Mouse (Mus musculus) small intestine, adult 2 months (tissue): ENCODE results near the gene Sec13. TPM values are rescaled to one million over a fixed set of nuclear protein-coding genes. Genes with fewer than 3 reads are reported as not detected.
A peak's percentile ranks its signal among the peaks of the same experiment; 100 is the strongest.
"Not testable (repeated sequence)": the region's sequence is repeated elsewhere in the genome, so short reads cannot be mapped to it uniquely, and the experiment has no call there.

Experiments used
- H3K27ac ChIP-seq: fragments of 200-500 bp; 2 replicates; pipeline ENCODE4 v1.5.1; 2012; ENCODE audit warnings: low read depth, low read length, control low read depth, inconsistent platforms; ENCODE audit not compliant: insufficient read depth
- H3K27me3 ChIP-seq: fragments of 200-500 bp; 2 replicates; pipeline ENCODE4 v1.6.1; 2012; ENCODE audit warnings: mild to moderate bottlenecking, moderate library complexity, low read length, inconsistent platforms; ENCODE audit not compliant: control insufficient read depth, insufficient read depth
- H3K36me3 ChIP-seq: fragments of 200-500 bp; 2 replicates; pipeline ENCODE4 v1.6.1; 2012; ENCODE audit warnings: mild to moderate bottlenecking, low read length, control low read depth, inconsistent platforms; ENCODE audit not compliant: control insufficient read depth, insufficient read depth
- H3K4me1 ChIP-seq: fragments of 200-500 bp; 2 replicates; pipeline ENCODE4 v1.6.1; 2012; ENCODE audit warnings: low read length, inconsistent platforms, mixed read lengths; ENCODE audit not compliant: control insufficient read depth, insufficient read depth, insufficient read length
- H3K4me3 ChIP-seq: fragments of 200-500 bp; 2 replicates; pipeline ENCODE4 v1.5.1; 2012; ENCODE audit warnings: low read depth, mild to moderate bottlenecking, control low read depth, inconsistent platforms, low read length, moderate library complexity
- CTCF ChIP-seq: fragments of 200-500 bp; IDR thresholded peaks from 2 replicates; pipeline ENCODE4 v1.5.1; 2012; ENCODE audit warnings: low read depth, mild to moderate bottlenecking, control low read depth, inconsistent platforms, low read length, moderate library complexity, mixed read lengths; ENCODE audit not compliant: insufficient replicate concordance, insufficient read length; ENCODE audit errors: extremely low read depth
- POLR2A ChIP-seq: fragments of 200-500 bp; IDR thresholded peaks from 2 replicates; pipeline ENCODE4 v1.6.1; 2012; ENCODE audit warnings: low read depth, mild to moderate bottlenecking, control low read depth, inconsistent platforms, low read length, moderate library complexity
- WGBS: fragments of 180-500 bp; shearing (Covaris S2); methylation state at CpG from one replicate; pipeline ENCODE4 v1.1.7; 2018; 5-methylcytosine and 5-hydroxymethylcytosine counted together
- polyA plus RNA-seq: library from polyadenylated mRNA; depleted of rRNA; stranded (reverse); fragments of >200 nt; gene quantifications from 2 replicates; pipeline ENCODE4 v1.2.3, GENCODE M21; 2012

Gene Sec13
- polyA plus RNA-seq, 1 experiment: 249 TPM

GRCm38 (mm10) chr6:113714276-113714675 is 26.3 kb downstream of the Sec13 start:
- H3K27ac ChIP-seq: peak overlapping the region; percentile 28
- WGBS: 70% methylated on average over 2 of the region's 2 CpGs
- H3K27me3 ChIP-seq: no peaks in the 10 kb centered on the region
- TF ChIP-seq POLR2A (no peak), CTCF (no peak)
- peaks cover 57% of the 10 kb centered on the region for H3K36me3 ChIP-seq
- peaks cover 15% of the 10 kb centered on the region; the same call in 1 of the 2 replicates for H3K4me1 ChIP-seq
- H3K4me3 ChIP-seq: no peak overlapping the region

GRCm38 (mm10) chr6:113713389-113713788 is 27.2 kb downstream of the Sec13 start:
- WGBS: 81% methylated on average over 5 of the region's 5 CpGs
- not testable (repeated sequence) for H3K27me3 ChIP-seq, H3K4me3 ChIP-seq, H3K27ac ChIP-seq
- Histone ChIP-seq H3K4me1 (peaks cover 15% of the 10 kb centered on the region; the same call in 1 of the 2 replicates), H3K36me3 (peaks cover 60% of the 10 kb centered on the region)

GRCm38 (mm10) chr6:113712718-113713117 is 27.8 kb downstream of the Sec13 start:
- Histone ChIP-seq H3K27ac (peak overlapping the region; percentile 75), H3K27me3 (no peaks in the 10 kb centered on the region), H3K4me3 (no peak overlapping the region), H3K36me3 (peaks cover 67% of the 10 kb centered on the region), H3K4me1 (peaks cover 15% of the 10 kb centered on the region; the same call in 1 of the 2 replicates)
- no peak for TF ChIP-seq CTCF
- no peak for TF ChIP-seq POLR2A
- 41% methylated on average over 3 of the region's 3 CpGs for WGBS

- Histone ChIP-seq H3K4me1 (peaks cover 6% of the 10 kb centered on the region; the same call in 1 of the 2 replicates), H3K27me3 (no peaks in the 10 kb centered on the region), H3K4me3 (peak overlapping the region; percentile 95), H3K27ac (peak overlapping the region; percentile 92), H3K36me3 (peaks cover 30% of the 10 kb centered on the region)
- under 1% methylated on average over 113 of the region's 113 CpGs for WGBS
- no peak for TF ChIP-seq CTCF
- TF ChIP-seq POLR2A: 0 out of 2 replicates have a peak, but pooled peaks have one; percentile 3
Measured at GRCm38 (mm10) chr6:113697222-113698205, 43.0 kb downstream of the Sec13 start.

- Histone ChIP-seq H3K4me3 (peak within 1 kb of the TSS; percentile 95), H3K4me1 (peaks cover 6% of the 10 kb centered on the region; the same call in 1 of the 2 replicates), H3K27me3 (no peaks in the 10 kb centered on the region), H3K36me3 (peaks cover 30% of the 10 kb centered on the region), H3K27ac (peak within 1 kb of the TSS; percentile 92)
- TF ChIP-seq CTCF: no peak
- peak; percentile 1; the same call in 1 of the 2 replicates for TF ChIP-seq POLR2A
- under 1% methylated on average over 58 of the region's 58 CpGs for WGBS
Measured at GRCm38 (mm10) chr6:113696582-113697221, 43.8 kb downstream of the Sec13 start, which contains the start of gene Tatdn2. Gene Tatdn2 (plus strand): TSS chr6:113697050.

- WGBS: 25% methylated on average over 4 of the region's 4 CpGs
- TF ChIP-seq CTCF (no peak), POLR2A (no peak)
- peaks cover 10% of the 10 kb centered on the region for H3K4me1 ChIP-seq
- H3K4me3 ChIP-seq: no peak overlapping the region
- peak overlapping the region; percentile 78 for H3K27ac ChIP-seq
- H3K36me3 ChIP-seq: peaks cover 28% of the 10 kb centered on the region
- H3K27me3 ChIP-seq: no peaks in the 10 kb centered on the region
Measured at GRCm38 (mm10) chr6:113695766-113696355, 44.7 kb downstream of the Sec13 start.

- Histone ChIP-seq H3K27me3 (no peaks in the 10 kb centered on the region), H3K27ac (no peak overlapping the region), H3K36me3 (peaks cover 28% of the 10 kb centered on the region), H3K4me3 (no peak overlapping the region), H3K4me1 (peaks cover 13% of the 10 kb centered on the region)
- TF ChIP-seq POLR2A: no peak
- TF ChIP-seq CTCF: no peak
- 63% methylated on average over 1 of the region's 1 CpGs for WGBS
Measured at GRCm38 (mm10) chr6:113695203-113695602, 45.3 kb downstream of the Sec13 start.
